Mouse (Mus musculus) hindbrain, embryonic 14.5 days (tissue): ENCODE results near the gene Slc16a9. TPM values are rescaled to one million over a fixed set of nuclear protein-coding genes. Genes with fewer than 3 reads are reported as not detected.

Experiments used
- ATAC-seq: fragments of 200-750 bp; cut with Nextera tagmentation; 2 replicates; pipeline ENCODE4 v1.8.0; 2017; ENCODE audit warnings: moderate number of reproducible peaks, mild to moderate bottlenecking, moderate TSS enrichment, moderate library complexity; ENCODE audit not compliant: low FRiP score
- DNase-seq: peaks from one replicate; pipeline ENCODE4 v3.0.0-alpha.2; 2015; ENCODE audit warnings: low spot score
- H3K27ac ChIP-seq: fragments of 300-500 bp; sonication (generic); 2 replicates; pipeline ENCODE4 v1.5.1; 2014; ENCODE audit warnings: mild to moderate bottlenecking, moderate library complexity
- H3K27me3 ChIP-seq: fragments of 300-500 bp; sonication (generic); 2 replicates; pipeline ENCODE4 v1.6.1; 2014; ENCODE audit warnings: mild to moderate bottlenecking, low read length, mixed read lengths; ENCODE audit not compliant: control insufficient read depth, insufficient read depth
- H3K36me3 ChIP-seq: fragments of 300-500 bp; sonication (generic); replicated peaks from 2 replicates; pipeline ENCODE4 v1.6.1; 2014; ENCODE audit not compliant: control insufficient read depth, insufficient read depth
- H3K4me1 ChIP-seq: fragments of 300-500 bp; sonication (generic); replicated peaks from 2 replicates; pipeline ENCODE4 v1.6.1; 2014; ENCODE audit warnings: antibody characterized with exemption, low read length, mixed read lengths; ENCODE audit not compliant: control insufficient read depth, insufficient read depth
- H3K4me2 ChIP-seq: fragments of 300-500 bp; sonication (generic); replicated peaks from 2 replicates; pipeline ENCODE4 v1.6.1; 2014; ENCODE audit warnings: mild to moderate bottlenecking, moderate library complexity
- H3K4me3 ChIP-seq: fragments of 300-500 bp; sonication (generic); replicated peaks from 2 replicates; pipeline ENCODE4 v1.5.1; 2014; ENCODE audit warnings: mild to moderate bottlenecking, low read length
- H3K9ac ChIP-seq: fragments of 300-500 bp; sonication (generic); 2 replicates; pipeline ENCODE4 v1.6.1; 2014
- H3K9me3 ChIP-seq: fragments of 300-500 bp; sonication (generic); 2 replicates; pipeline ENCODE4 v1.6.1; 2016; ENCODE audit warnings: low read length; ENCODE audit not compliant: control insufficient read depth
- WGBS: fragments of 180-500 bp; shearing (Covaris S2); extraction: QIAGEN DNeasy Blood & Tissue Kit; methylation state at CpG from one replicate; pipeline ENCODE4 v1.1.7; 2014; 5-methylcytosine and 5-hydroxymethylcytosine counted together
- polyA plus RNA-seq: library from polyadenylated mRNA; unstranded; fragments of >200 nt; fragmentation: Nextera tagmentation; extraction: Ambion mirVana; gene quantifications from 2 replicates; pipeline ENCODE4 v1.2.1, GENCODE M21; 2014

The Slc16a9 gene
- polyA plus RNA-seq = 1.8 and 2.6 TPM in 2 replicates

- Histone ChIP-seq H3K9ac (peak within 1 kb of the TSS; percentile 74), H3K9me3 (no peaks in the 10 kb centered on the region), H3K4me3 (peak within 1 kb of the TSS; percentile 67), H3K4me2 (peak within 1 kb of the TSS; percentile 98), H3K27me3 (peaks cover 22% of the 10 kb centered on the region), H3K36me3 (no peaks in the 10 kb centered on the region), H3K4me1 (peaks cover 7% of the 10 kb centered on the region), H3K27ac (no peak within 1 kb of the TSS)
- WGBS = under 1% methylated on average over 51 of the region's 54 CpGs
- DNase-seq = peak; percentile 57
- peak; percentile 93 for ATAC-seq
Measured at GRCm38 (mm10) chr10:70244921-70245558, at the start of gene Slc16a9. Gene Slc16a9 (plus strand): TSS chr10:70245100.

GRCm38 (mm10) chr10:70195279-70195678, 49.6 kb upstream of the Slc16a9 start:
- Histone ChIP-seq H3K27ac (no peak overlapping the region), H3K27me3 (no peaks in the 10 kb centered on the region), H3K4me3 (no peak overlapping the region), H3K4me2 (no peak overlapping the region), H3K9ac (no peak overlapping the region), H3K4me1 (no peaks in the 10 kb centered on the region), H3K9me3 (no peaks in the 10 kb centered on the region), H3K36me3 (peaks cover 23% of the 10 kb centered on the region)
- 78% methylated on average over 7 of the region's 7 CpGs for WGBS
- no peak for ATAC-seq
- no peak for DNase-seq

DNA sequence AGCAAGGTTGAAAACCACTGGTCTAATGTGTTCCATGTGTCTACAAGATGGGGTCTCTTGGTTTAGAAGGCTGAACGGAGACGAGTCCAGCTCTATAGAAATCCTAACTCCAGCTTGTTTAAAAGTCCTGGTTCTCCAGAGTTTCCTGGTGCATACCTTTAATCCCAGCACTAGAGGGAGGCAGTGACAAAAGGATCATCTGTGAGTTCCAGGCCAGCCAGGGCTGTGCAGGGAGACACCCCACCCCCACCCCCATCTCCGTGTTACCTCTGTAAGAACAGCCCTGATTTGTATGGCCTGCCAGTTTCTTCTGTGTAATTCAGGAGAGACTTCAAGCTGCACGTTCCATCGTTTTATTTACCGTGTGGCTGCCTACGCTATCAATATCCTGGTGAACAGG, 49.1 kb upstream of the Slc16a9 start:
- H3K36me3 ChIP-seq = peaks cover 18% of the 10 kb centered on the region
- H3K9ac ChIP-seq = no peak overlapping the region
- DNase-seq (peak; percentile 32), ATAC-seq (no peak)
- no peaks in the 10 kb centered on the region for H3K4me1 ChIP-seq
- H3K27me3 ChIP-seq = no peaks in the 10 kb centered on the region
- H3K4me3 ChIP-seq = no peak overlapping the region
- no peaks in the 10 kb centered on the region for H3K9me3 ChIP-seq
- no peak overlapping the region for H3K4me2 ChIP-seq
- 64% methylated on average over 7 of the region's 7 CpGs for WGBS
- H3K27ac ChIP-seq = no peak overlapping the region

DNA sequence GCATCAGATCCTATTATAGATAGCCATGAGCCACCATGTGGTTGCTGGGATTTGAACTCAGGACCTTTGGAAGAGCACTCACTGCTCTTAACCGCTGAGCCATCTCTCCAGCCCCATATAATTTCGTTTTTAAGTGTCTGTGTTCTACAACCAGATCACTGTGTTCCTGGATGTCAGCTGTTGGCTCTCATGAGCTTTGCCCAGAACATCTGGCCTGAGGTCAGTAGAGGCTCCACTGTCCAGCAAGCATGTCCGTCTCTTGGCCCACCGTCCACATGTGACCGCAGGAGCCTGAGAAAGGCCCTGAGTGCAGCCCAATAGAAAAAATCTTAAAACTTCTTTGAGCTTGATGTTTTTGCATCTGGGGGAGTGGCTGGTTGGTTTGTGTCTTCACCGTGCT, 48.2 kb upstream of the Slc16a9 start:
- ATAC-seq = no peak
- DNase-seq = no peak
- 91% methylated on average over 6 of the region's 6 CpGs for WGBS
- no peak overlapping the region for H3K4me3 ChIP-seq
- no peaks in the 10 kb centered on the region for H3K27me3 ChIP-seq
- H3K9me3 ChIP-seq = no peaks in the 10 kb centered on the region
- H3K9ac ChIP-seq = no peak overlapping the region
- no peaks in the 10 kb centered on the region for H3K4me1 ChIP-seq
- H3K27ac ChIP-seq = no peak overlapping the region
- peaks cover 16% of the 10 kb centered on the region for H3K36me3 ChIP-seq
- H3K4me2 ChIP-seq = no peak overlapping the region

DNA sequence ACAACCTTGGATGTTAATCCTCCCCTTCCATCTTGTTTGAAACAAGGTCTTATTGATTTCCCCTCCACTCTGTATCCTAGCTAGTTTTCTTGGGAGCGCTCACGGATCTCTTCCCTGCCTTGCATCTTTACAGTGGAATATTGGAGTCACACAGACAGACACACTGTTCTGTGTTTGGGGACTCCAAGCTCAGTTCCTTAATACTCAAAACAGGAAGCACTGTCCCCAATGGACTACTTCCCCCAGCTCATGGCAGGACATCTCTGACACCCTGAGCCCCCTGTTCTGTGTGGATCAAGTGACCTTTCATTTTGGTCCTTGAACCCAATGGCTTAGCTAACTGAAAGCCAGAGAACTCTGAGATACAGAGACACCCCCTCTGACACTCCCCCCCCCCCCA, 47.3 kb upstream of the Slc16a9 start:
- no peak overlapping the region for H3K27ac ChIP-seq

DNA sequence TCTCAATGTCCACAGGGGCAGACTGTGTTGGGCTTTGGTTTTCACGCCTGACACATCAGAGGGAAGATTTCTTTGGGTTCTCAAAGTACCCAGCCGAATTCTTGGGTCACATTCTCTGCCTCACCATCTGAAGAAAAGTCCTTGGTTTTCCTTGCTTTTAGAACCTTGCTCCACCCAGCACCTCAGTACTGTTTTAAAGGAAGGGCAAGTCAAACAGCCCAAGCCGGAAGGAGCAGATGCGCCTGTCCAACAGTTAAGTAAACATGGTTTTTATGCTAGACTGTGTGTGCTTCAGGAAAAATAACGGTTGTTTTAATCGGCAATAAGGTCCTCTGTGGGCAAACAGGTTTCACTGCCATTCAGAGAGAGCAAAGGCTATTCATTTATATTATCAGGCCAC, 46.9 kb upstream of the Slc16a9 start:
- no peak overlapping the region for H3K4me3 ChIP-seq
- H3K27ac ChIP-seq = no peak overlapping the region
- H3K36me3 ChIP-seq = peaks cover 9% of the 10 kb centered on the region; the same call in 1 of the 2 replicates
- H3K4me2 ChIP-seq = no peak overlapping the region
- H3K9me3 ChIP-seq = no peaks in the 10 kb centered on the region
- ATAC-seq (no peak), DNase-seq (no peak)
- no peaks in the 10 kb centered on the region for H3K27me3 ChIP-seq
- 81% methylated on average over 6 of the region's 6 CpGs for WGBS
- no peaks in the 10 kb centered on the region for H3K4me1 ChIP-seq
- no peak overlapping the region for H3K9ac ChIP-seq

More for the DNA sequence above, 47.3 kb upstream of the Slc16a9 start:
- H3K4me1 ChIP-seq = no peaks in the 10 kb centered on the region
- no peaks in the 10 kb centered on the region for H3K27me3 ChIP-seq
- H3K9me3 ChIP-seq = no peaks in the 10 kb centered on the region
- ATAC-seq = no peak
- H3K9ac ChIP-seq = no peak overlapping the region
- no peak for DNase-seq
- WGBS = 72% methylated on average over 2 of the region's 2 CpGs
- H3K4me2 ChIP-seq = no peak overlapping the region
- no peak overlapping the region for H3K4me3 ChIP-seq
- peaks cover 13% of the 10 kb centered on the region for H3K36me3 ChIP-seq

DNA sequence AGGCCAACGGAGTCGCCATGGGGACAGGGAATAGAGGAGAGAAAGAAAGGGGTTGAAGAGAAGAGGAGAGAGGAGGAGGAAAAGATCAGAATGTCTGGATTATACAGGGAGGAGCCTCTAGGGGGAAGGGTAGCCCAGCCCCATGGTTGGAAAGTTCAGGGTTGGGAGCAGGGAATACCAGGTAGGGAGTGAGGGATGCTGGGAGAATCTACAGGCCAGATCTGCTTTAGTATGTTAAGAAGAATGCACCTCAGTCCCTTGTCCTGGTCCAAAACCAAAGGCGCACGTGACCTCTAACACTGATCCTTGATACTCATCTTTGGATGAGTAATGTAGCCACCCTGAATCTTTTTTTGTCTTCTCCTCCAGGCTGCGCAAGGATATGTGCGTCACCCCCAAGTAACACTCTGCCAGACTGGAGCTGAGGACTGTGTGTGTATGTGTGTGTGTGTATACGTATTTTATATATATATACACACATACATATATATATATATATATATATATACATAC, 45.9 kb upstream of the Slc16a9 start:
- Histone ChIP-seq H3K27me3 (no peaks in the 10 kb centered on the region), H3K36me3 (no peaks in the 10 kb centered on the region), H3K9me3 (no peaks in the 10 kb centered on the region), H3K4me2 (no peak overlapping the region), H3K27ac (no peak overlapping the region), H3K4me3 (no peak overlapping the region), H3K4me1 (no peaks in the 10 kb centered on the region), H3K9ac (no peak overlapping the region)
- WGBS = 92% methylated on average over 7 of the region's 7 CpGs
- ATAC-seq (no peak), DNase-seq (no peak)

- no peaks in the 10 kb centered on the region for H3K27me3 ChIP-seq
- WGBS = 85% methylated on average over 6 of the region's 6 CpGs
Measured at GRCm38 (mm10) chr10:70199466-70200210, 45.3 kb upstream of the Slc16a9 start.

DNA sequence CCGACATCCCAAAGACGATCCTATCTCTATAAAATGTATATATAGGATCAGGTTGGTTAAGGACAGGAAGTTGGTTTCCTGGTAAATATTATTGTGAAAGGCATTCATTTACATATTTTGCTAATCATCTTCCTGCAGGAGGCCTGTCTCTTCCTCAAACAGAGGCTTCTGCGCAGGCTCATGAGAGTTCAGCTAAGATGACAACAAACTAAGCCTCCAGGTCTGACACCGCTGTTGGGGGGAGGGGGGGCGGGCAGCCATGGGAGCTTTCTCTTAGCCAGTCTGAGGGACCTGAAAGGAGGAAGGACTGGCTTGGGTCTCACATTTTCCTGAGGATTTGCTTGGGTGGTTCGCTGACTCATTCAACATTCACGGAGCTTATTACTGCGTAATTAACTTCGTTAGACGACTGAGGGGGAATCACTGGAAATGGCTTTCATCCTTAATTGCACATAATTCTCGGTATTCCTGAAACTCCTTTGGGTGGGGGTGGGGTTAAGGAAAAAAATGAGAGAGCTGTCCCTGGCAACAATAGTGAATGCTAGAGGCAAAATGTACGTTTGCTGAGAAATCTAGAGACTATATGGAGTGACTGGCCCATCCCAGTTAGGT, 43.9 kb upstream of the Slc16a9 start:
- Histone ChIP-seq H3K27ac (no peak overlapping the region), H3K9ac (no peak overlapping the region), H3K4me2 (no peak overlapping the region), H3K4me3 (no peak overlapping the region), H3K36me3 (no peaks in the 10 kb centered on the region), H3K9me3 (no peaks in the 10 kb centered on the region), H3K4me1 (no peaks in the 10 kb centered on the region), H3K27me3 (no peaks in the 10 kb centered on the region)
- DNase-seq (no peak), ATAC-seq (no peak)
- 62% methylated on average over 12 of the region's 12 CpGs for WGBS

More at GRCm38 (mm10) chr10:70199466-70200210, 45.3 kb upstream of the Slc16a9 start:
- no peak overlapping the region for H3K4me2 ChIP-seq
- no peaks in the 10 kb centered on the region for H3K4me1 ChIP-seq
- no peak for DNase-seq
- H3K9ac ChIP-seq = no peak overlapping the region
- no peaks in the 10 kb centered on the region for H3K9me3 ChIP-seq
- no peak overlapping the region for H3K27ac ChIP-seq
- no peak for ATAC-seq
- no peaks in the 10 kb centered on the region for H3K36me3 ChIP-seq
- no peak overlapping the region for H3K4me3 ChIP-seq
